Mouse (Mus musculus) megakaryocyte, adult 5-6 weeks (primary cell): ENCODE measurements at regions not wholly inside any gene's neighbourhood (a gene's known extent, or its start where the extent isn't known, plus 50 kb on each side); places are given as distances from the start of the nearest gene placed in this dataset.

Experiments used
- ATAC-seq: 2 replicates; pipeline ENCODE4 v1.8.0; 2016; ENCODE audit warnings: mild to moderate bottlenecking, inconsistent platforms; ENCODE audit not compliant: poor library complexity, severe bottlenecking

DNA sequence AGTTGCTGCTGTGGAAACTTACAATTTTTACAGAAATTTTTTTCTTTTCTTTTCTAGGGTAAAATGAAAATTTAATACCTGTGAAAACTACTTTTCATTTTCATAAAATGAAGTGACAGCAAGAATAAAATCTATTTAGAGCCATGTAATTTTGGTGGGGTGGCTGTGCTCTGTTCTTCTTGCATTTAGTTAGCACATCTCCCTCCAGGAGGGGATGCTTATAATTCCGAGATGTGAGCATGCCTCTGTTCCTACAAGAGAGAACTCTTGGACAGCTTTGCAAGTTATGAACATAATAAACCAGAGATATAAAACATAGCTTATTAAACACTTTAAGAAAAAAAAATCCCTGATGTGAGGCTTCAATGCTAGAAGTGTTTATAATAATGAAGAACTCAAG is 313.9 kb upstream of the Dph6 start:
- ATAC-seq = no peak

- ATAC-seq = no peak
These were observed 338.7 kb upstream of the Dph6 start for GRCm38 (mm10) chr2:114993419-114993818.

DNA sequence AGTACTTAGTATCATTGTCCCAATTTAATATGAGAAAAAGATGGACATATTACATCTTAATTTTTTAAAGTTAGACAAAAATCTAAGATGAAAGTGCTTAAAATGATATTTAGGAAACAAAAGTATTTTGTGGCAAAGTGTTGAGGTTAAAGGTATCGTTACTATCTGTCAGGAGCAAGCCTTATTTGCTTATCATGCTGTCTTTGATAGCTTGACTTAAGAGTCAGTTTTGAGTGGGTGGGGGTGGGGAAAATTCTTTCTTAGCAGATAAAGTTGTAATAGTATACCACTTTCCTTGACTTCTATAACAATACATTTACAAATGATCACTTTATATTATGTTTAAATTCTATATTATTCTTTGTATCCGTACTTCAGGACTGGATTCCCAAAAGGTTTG is 339.1 kb upstream of the Dph6 start:
- ATAC-seq = no peak

DNA sequence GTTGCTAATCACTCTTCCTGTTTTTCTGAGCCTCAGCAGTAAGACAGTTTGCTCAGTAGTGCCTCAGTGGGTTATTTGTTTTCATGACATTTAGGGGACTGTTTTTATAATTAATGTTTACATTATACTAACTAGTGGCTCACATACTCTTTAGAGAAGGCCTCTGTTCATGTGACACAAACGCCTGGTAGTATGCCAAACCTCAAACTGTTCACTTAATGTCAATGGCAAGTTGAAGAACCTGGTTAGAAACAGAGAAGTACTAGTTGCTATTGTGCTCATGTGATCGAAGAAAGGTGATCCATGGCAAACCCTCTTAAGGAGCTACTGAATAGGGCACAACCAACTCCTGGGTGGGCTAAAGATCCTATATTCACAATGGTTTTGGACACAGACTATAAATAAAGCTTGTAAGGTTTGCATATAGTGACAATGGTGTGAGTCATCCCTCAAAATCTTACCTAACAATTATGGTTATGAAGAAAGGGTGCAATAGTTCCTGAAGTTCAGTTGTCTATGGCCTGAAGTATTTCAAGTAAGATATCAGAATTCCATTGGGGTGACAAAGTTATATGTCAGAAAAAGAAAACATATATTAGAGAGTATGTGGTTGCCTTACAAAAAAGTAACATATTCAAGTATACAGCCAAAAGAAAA is 340.1 kb upstream of the Dph6 start:
- ATAC-seq = no peak

DNA sequence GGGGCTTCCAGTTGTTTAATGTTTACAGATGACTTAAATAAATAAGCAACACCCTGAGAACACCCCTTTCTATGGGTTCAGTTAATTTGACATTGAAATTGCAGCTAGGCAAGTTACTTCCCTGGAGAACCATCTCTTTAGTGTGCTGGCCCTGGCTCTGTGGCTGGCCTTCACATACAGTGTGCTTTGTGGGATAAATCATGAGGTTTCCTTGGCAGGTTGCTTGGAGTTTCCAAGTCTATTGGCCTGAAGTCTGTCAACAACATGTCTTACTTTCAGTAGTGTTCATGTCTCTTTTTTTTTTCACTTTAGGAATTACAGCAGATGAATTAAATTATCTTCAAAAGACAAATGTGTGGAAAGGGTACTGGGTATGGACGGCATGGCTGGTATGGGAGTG is 359.2 kb upstream of the Dph6 start:
- no peak for ATAC-seq

GRCm38 (mm10) chr2:115026777-115027176 is 372.0 kb upstream of the Dph6 start:
- ATAC-seq = no peak

- no peak for ATAC-seq
These were observed 376.4 kb upstream of the Dph6 start for GRCm38 (mm10) chr2:115031134-115031533.

DNA sequence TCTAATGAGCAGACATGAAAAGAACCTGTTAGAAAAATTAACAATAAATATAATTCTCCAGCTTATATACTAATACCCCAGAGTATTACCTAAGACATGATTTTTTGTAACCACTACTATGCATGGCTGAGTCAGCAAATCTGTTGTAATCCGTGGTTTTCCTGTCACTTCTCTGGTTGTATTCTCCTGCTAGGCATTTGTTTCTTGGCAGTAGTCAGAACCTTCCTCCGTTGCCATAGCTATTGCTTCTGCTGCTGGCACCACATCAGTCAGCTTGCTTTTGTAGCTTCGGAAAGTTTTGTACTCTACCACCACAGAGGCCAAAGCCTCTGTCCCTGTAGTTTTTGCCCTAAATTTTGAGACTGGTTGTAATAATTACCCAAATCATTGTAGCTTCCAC is 381.4 kb upstream of the Dph6 start:
- ATAC-seq = no peak

DNA sequence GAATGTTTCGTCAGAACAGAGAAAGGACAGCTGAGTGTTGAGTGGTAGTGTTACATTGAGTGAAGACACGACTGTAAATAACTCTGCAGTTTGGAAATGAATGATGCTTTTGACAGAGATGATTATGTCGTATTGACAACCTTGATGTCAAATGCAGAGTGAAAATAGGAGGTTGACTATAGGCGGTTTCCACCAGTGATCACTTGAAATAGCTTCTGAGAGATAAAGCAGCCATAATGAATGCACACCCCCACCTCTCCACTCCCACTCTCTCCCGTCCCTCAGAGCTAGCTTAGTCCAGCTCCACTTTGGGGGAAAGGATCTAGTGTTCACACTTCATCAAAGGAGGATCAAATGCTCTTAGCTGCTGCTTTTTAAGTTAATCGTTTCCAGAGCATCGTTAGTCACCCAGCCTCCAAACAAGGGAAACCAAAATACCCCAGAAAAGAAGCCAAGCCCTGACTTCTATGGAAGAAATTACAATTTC is 387.6 kb upstream of the Dph6 start:
- no peak for ATAC-seq

DNA sequence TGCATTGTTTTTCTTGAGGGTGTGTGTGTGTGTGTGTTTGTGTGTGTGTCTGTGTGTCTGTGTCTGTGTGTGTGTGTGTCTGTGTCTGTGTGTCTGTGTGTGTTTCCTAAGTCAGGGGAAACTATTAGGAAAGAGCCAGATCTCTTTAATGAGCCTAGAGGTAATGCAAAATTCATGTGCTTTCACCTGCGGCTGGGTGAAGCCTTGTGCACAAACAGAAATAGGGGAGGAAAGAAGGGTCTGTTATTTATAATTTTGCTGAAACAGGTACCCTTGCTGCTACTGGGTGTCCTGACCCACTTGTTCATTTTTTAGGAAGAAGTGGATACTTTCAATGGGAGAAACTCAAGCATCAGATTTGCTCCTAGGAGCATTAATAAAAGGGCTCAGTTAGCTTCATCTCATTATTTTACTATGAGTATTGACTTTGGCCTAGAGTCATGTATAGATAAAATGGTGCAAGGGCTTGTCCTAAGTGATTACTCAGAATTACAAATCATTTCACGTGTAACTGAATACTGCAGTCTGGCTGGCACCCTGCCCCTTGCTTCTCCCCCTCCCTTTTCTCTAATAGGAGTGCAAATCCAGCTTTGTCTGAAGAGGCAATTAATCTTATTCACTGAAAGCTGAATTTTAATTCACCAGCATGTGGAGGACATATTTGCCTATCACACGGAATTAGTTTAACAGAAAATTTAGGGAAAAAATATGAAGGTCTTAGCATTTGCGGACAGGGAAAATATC is 401.7 kb upstream of the Dph6 start:
- ATAC-seq = no peak

GRCm38 (mm10) chr2:115057200-115057599 is 402.4 kb upstream of the Dph6 start:
- no peak for ATAC-seq

GRCm38 (mm10) chr2:115067489-115068163 is 412.9 kb upstream of the Dph6 start:
- ATAC-seq = no peak

DNA sequence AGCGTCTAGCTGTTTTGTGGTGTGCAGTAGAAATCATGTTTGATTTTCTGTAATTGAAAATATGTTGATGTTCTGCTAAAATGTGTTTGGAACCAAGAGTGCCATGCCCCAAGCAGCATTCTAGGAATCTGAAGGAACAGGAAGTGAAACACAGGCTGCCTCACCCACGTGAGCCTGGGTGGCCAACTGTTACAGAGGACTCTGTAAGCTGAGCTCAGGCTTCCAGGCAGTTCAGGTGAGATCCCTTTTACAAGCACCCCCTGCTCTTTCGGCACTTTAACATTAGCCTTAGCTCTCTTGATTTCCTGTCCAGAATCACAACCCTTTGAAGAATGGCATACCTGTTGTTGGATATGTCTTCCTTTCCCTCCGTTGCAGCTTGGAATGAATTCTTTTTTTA is 414.9 kb upstream of the Dph6 start:
- ATAC-seq = no peak

GRCm38 (mm10) chr2:115070123-115070522 is 415.4 kb upstream of the Dph6 start:
- ATAC-seq = no peak

- ATAC-seq = no peak
These were observed 415.9 kb upstream of the Dph6 start for GRCm38 (mm10) chr2:115070666-115071065.

- ATAC-seq = no peak
These were observed 427.0 kb upstream of the Dph6 start for GRCm38 (mm10) chr2:115081563-115082291.

DNA sequence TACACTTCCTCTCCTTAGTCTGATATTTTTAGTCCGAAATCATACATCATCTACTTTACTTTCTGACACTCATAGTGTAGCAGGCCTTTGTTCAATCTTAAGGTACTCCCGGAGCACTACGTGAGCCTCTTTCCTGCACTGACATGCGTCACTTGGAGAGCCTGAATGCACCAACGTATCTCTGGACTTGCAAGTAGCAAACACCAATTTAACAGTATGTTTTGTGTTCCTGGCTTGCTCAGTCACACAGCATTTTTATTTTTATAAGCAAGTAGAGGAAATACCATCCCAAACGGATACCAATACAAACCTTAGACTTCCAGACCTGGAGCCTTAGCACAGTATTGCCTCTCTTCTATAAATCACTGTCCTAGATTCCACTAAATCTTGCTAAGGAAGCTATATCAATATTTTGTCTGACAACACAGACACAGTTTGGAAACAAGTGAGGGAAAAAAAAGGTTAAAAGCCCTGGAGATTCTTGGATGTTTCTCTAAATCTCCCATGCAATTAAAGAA is 427.6 kb upstream of the Dph6 start:
- ATAC-seq = no peak

GRCm38 (mm10) chr2:115088421-115089120 is 433.8 kb upstream of the Dph6 start:
- ATAC-seq = no peak

DNA sequence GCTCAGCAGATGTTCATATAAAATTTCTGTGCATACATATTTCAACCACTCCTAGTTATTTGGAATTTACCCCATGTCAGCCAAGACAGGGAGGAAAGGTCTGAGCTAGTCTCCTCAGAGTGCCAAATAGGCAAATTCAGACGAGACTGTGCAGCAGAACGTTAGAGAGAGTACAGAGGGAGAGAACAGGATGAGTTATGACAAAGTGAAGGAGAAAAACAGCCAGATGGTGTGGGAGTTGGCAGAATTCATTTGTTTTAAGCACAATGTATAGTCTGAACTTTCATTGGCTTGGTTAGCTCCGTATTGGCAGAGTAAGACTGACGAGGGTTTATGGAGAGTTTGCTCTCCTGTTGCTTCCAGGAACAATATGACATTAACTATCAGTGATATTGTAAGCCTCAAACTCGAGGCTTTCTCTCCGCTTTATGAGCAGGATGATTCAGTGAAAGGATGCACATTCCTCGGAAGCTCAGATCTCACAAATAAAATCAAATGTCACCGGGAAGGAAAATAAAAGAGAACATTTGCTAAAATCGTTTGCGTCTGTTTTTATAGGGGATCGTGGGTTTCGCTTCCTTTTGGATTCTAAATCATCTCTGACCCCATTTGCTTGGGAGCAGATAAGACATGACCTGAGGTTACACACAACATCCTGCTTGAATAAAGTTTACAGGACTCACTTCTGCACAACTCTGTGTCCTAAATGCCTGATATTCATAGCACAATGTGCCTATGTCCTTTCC is 435.8 kb upstream of the Dph6 start:
- ATAC-seq = no peak

DNA sequence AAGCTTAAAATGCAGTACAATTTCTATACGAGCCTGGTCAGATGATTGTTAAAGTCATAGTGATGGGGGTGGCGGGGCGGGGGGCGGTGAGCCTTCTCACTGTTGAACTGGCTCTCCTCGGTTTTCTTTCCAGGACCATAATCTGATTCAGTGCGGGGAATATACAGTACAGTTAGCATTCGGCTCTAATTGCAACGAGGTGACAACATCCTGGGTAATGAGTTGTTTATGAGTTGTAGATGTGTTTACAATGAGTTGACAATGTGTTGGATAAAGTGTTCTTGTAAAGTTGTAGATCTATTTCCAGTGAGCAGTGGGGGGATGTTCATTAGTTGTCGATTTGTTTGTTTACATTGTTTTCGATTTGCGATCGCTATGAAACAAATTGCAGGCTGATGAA is 440.6 kb upstream of the Dph6 start:
- ATAC-seq = no peak
